In genomic region chr2:174599853-174600271, GRCm38 (mm10) we compare ENCODE assay signal across 8 mouse cellular contexts. TPM values are rescaled to one million over a fixed set of nuclear protein-coding genes. Genes with fewer than 3 reads are reported as not detected.
DNase-seq lines count a peak whose midpoint lies in the region; ATAC-seq and TF ChIP-seq lines count a peak whose summit lies in the region.

No protein-coding gene starts in this region.

- no peaks in the 10 kb centered on the region for H3K27me3 ChIP-seq in heart, embryonic 10.5 days (ENCODE audit: insufficient read depth, poor library complexity, severe bottlenecking)
- no peaks in the 10 kb centered on the region for H3K27me3 ChIP-seq in hindbrain, postnatal 0 days (ENCODE audit: insufficient read depth, low read length)

- intact Hi-C loops in heart, postnatal 36 days (cut with DNase I), result loop anchor here (2.0 kb wide), 2 partner anchors 37 to 73 kb away; no protein-coding TSS in a partner anchor

- no peak overlapping the region for H3K4me3 ChIP-seq in heart, embryonic 10.5 days
- no peak overlapping the region for H3K4me3 ChIP-seq in brown adipose tissue, adult 24 weeks (ENCODE audit: insufficient read depth, low read depth, low read length)
- no peak overlapping the region for H3K4me3 ChIP-seq in hindbrain, postnatal 0 days (ENCODE audit: low read length)

- no peak overlapping the region for H3K4me2 ChIP-seq in hindbrain, postnatal 0 days (ENCODE audit: low read depth, low read length)

- WGBS in heart, embryonic 10.5 days, result 76% methylated on average over 9 of the region's 9 CpGs
- WGBS in hindbrain, postnatal 0 days, result 64% methylated on average over 9 of the region's 9 CpGs

- peaks cover 28% of the 10 kb centered on the region for H3K4me1 ChIP-seq in heart, embryonic 10.5 days
- peaks cover 19% of the 10 kb centered on the region for H3K4me1 ChIP-seq in brown adipose tissue, adult 24 weeks (ENCODE audit: control insufficient read depth, insufficient read depth, insufficient read length, low read length)
- H3K4me1 ChIP-seq in hindbrain, postnatal 0 days (ENCODE audit: insufficient read depth, low read length), result no peaks in the 10 kb centered on the region

- H3K36me3 ChIP-seq in heart, embryonic 10.5 days, result no peaks in the 10 kb centered on the region
- no peaks in the 10 kb centered on the region for H3K36me3 ChIP-seq in hindbrain, postnatal 0 days (ENCODE audit: insufficient read depth, low read length)

- no peaks in the 10 kb centered on the region for H3K9me3 ChIP-seq in heart, embryonic 10.5 days
- H3K9me3 ChIP-seq in hindbrain, postnatal 0 days (ENCODE audit: low read length), result no peaks in the 10 kb centered on the region

- H3K27ac ChIP-seq in heart, embryonic 10.5 days, result no peak overlapping the region
- peak overlapping the region; percentile 69 for H3K27ac ChIP-seq in brown adipose tissue, adult 24 weeks (replicated peaks; ENCODE audit: low read depth, low read length)
- H3K27ac ChIP-seq in hindbrain, postnatal 0 days, result no peak overlapping the region

- ATAC-seq in hindbrain, postnatal 0 days, result no peak
- no peak for ATAC-seq in megakaryocyte progenitor cell, adult 5-6 weeks (replicated peaks; ENCODE audit: poor library complexity)

- H3K9ac ChIP-seq in hindbrain, postnatal 0 days (replicated peaks; ENCODE audit: low read length), result no peak overlapping the region

- peak; percentile 43 to 51 for DNase-seq in heart, adult 18-20 months
- DNase-seq in heart, embryonic 10.5 days (ENCODE audit: low spot score), result no peak
- peak; percentile 15 to 42 for DNase-seq in heart, postnatal 36 days
- peak; percentile 23 to 26 for DNase-seq in left cerebral cortex, adult 18-20 months (ENCODE audit: low spot score in 2 of 2)
- DNase-seq in testis, postnatal 14 days (ENCODE audit: low spot score), result peak; percentile 20
- no peak for DNase-seq in hindbrain, postnatal 0 days (ENCODE audit: low spot score)

- no peak for TF ChIP-seq CTCF in hindbrain, postnatal 0 days (IDR thresholded peaks at IDR 0.05; ENCODE audit: low read depth)

RNA-seq across cellular contexts. Expression of gene Zfp831, which starts 43.5 kb away (rescaled TPM):
- under 1 TPM; 0.07 to 0.59 TPM for total RNA-seq in heart, adult 18-20 months (2021)
- polyA plus RNA-seq in heart, embryonic 10.5 days (2016; fragmentation: Nextera tagmentation; extraction: Ambion mirVana), result not detected in 2 replicates
- polyA plus RNA-seq in brown adipose tissue, adult 24 weeks (2012; ENCODE audit: insufficient read depth, insufficient read length, missing spikeins), result not detected in 2 replicates
- total RNA-seq in heart, postnatal 36 days (2021), result under 1 TPM; 0.08 TPM
- total RNA-seq in left cerebral cortex, adult 18-20 months (2021), result 10 to 100 TPM; 16.4 to 19.0 TPM
- total RNA-seq in hindbrain, postnatal 0 days (2014; rRNA removed), result 0.05 TPM in 1 of 2 replicates, not detected in the other
- polyA plus RNA-seq in hindbrain, postnatal 0 days (2015; fragmentation: Nextera tagmentation; extraction: Ambion mirVana), result not detected in 2 replicates
- total RNA-seq in megakaryocyte progenitor cell, adult 5-6 weeks (2015), result 0.76 and 1.5 TPM in 2 replicates
- total RNA-seq in megakaryocyte progenitor cell, adult 5-6 weeks (2017), result 0.67 and 1.1 TPM in 2 replicates

Comparison
In these comparisons a context has a peak if more than half of its experiments do, and no peak if none do; other contexts are left out.
1. DNase-seq: peak in heart, adult 18-20 months (2 of 2), heart, postnatal 36 days (2 of 2), left cerebral cortex, adult 18-20 months (2 of 2) and testis, postnatal 14 days (single experiment); none in heart, embryonic 10.5 days (single experiment) and hindbrain, postnatal 0 days (single experiment).
2. RNA of gene Zfp831, which starts 43.5 kb away (total RNA-seq): 16.4 to 19.0 TPM in left cerebral cortex, adult 18-20 months; 0.67 to 1.5 TPM in megakaryocyte progenitor cell, adult 5-6 weeks, 0.07 to 0.59 TPM in heart, adult 18-20 months, 0.08 TPM in heart, postnatal 36 days and 0.05 TPM in hindbrain, postnatal 0 days; every median in the first group is over 4 times any median in the second.